Mouse (Mus musculus) liver, adult 2 months (tissue): Measurements from ENCODE around the gene Cited4.

Source experiments
- CTCF ChIP-seq: fragments of 200-500 bp; IDR thresholded peaks from 2 replicates; pipeline ENCODE4 v1.5.1; 2011; ENCODE audit warnings: low read depth, low read length, control low read depth
- POLR2A ChIP-seq: fragments of 200-500 bp; IDR thresholded peaks from 2 replicates; pipeline ENCODE4 v1.6.1; 2011; ENCODE audit warnings: low read length, control low read depth; ENCODE audit not compliant: insufficient read depth; ENCODE audit errors: extremely low read depth

- TF ChIP-seq CTCF (no peak), POLR2A (no peak)
Measured at GRCm38 (mm10) chr4:120667045-120667501, 701 bp downstream of the Cited4 start.
